Mouse (Mus musculus) lung, postnatal 0 days (tissue): Measurements from ENCODE around the gene Ugdh.

Experiments used
- CTCF ChIP-seq: IDR thresholded peaks from 2 replicates; pipeline ENCODE4 v1.5.1; 2016; ENCODE audit warnings: antibody characterized with exemption, mild to moderate bottlenecking
- EP300 ChIP-seq: IDR thresholded peaks from 2 replicates; pipeline ENCODE4 v1.6.1; 2016; ENCODE audit warnings: antibody characterized with exemption, mild to moderate bottlenecking, control low read depth

DNA sequence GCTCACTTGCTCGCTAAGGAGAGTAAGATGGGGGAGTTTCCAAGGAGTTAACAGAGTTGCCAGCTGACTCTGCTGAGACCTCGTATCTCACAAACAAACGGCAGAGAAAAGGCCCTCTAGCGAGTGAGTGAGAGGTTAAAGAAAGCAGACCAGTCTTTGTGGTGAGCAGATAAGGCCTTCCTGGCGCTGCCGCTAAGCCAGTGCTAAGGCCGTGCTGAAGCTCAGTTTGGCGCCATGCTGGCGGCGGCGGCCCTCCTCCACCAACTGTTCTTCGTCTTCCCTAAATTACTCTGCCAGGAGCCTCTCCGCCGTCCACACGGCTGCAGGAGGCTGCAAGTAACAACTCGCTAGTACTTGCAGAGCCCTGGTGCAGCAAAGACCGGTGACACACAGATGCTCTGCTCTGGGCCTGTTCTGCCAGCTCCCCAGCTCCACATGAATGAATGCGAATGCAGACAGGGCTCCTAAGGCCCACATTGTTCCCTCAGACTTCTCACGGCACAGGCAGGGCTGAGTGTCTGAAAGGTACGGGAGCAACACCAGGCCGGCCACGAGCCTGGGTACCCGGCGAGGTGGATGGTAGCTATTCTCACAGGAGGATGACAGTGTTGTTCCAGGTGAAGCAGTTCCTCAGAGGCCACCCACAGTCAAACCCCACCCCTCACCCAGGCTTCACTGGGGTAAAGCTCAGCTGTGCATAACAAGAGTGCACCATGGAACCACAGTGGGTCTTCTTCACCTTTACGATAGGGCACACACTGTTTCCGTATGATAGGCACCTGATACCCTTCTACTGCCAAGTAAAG, 19.9 kb downstream of the Ugdh start:
- peak; percentile 38 for TF ChIP-seq CTCF
- no peak for TF ChIP-seq EP300
